Mouse (Mus musculus) myocyte (in vitro differentiated cells): ENCODE results near the gene Acp4. TPM values are rescaled to one million over a fixed set of nuclear protein-coding genes. Genes with fewer than 3 reads are reported as not detected.

Experiments used
- H3K27me3 ChIP-seq: one replicate; pipeline ENCODE4 v1.6.1; 2011; ENCODE audit not compliant: control insufficient read depth, insufficient read depth, insufficient read length
- H3K36me3 ChIP-seq: one replicate; pipeline ENCODE4 v1.6.1; 2011; ENCODE audit not compliant: control insufficient read depth, insufficient read depth
- H3K4me2 ChIP-seq: one replicate; pipeline ENCODE4 v1.6.1; 2011; ENCODE audit warnings: low read depth, control low read depth
- H3K4me3 ChIP-seq: one replicate; pipeline ENCODE4 v1.5.1; 2011; ENCODE audit warnings: mild to moderate bottlenecking, control low read depth, moderate library complexity
- H3K79me2 ChIP-seq: one replicate; pipeline ENCODE4 v1.6.1; 2011; ENCODE audit not compliant: control insufficient read depth, insufficient read depth
- H3ac ChIP-seq: one replicate; pipeline ENCODE4 v1.6.1; 2011; ENCODE audit not compliant: control insufficient read depth, insufficient read length
- CEBPB ChIP-seq: IDR thresholded peaks from 2 replicates; pipeline ENCODE4 v1.6.1; 2011; ENCODE audit warnings: mild to moderate bottlenecking, moderate library complexity; ENCODE audit not compliant: poor library complexity, insufficient read depth, severe bottlenecking
- E2F4 ChIP-seq: IDR thresholded peaks from one replicate; pipeline ENCODE4 v1.6.1; 2011; ENCODE audit warnings: mild to moderate bottlenecking, control low read depth, moderate library complexity; ENCODE audit not compliant: insufficient read depth
- MAX ChIP-seq: IDR thresholded peaks from one replicate; pipeline ENCODE4 v1.6.1; 2011; ENCODE audit warnings: low read depth, mild to moderate bottlenecking, control low read depth
- MYOD1 ChIP-seq, 3 experiments: IDR thresholded peaks; one replicate each; pipeline ENCODE4 v1.6.1; 2011; ENCODE audit warnings: control low read depth in 2 of 3, low read depth in 2 of 3, mild to moderate bottlenecking in 2 of 3, moderate library complexity in 1 of 3; ENCODE audit not compliant: insufficient read length in 2 of 3, control insufficient read depth in 1 of 3
- MYOG ChIP-seq, 3 experiments: IDR thresholded peaks; one replicate each; pipeline ENCODE4 v1.6.1; 2011; ENCODE audit warnings: control low read depth in 2 of 3, low read depth in 2 of 3, mild to moderate bottlenecking in 2 of 3; ENCODE audit not compliant: insufficient read length in 2 of 3, control insufficient read depth in 1 of 3, insufficient read depth in 1 of 3
- POLR2A ChIP-seq: IDR thresholded peaks from one replicate; pipeline ENCODE4 v1.6.1; 2011; ENCODE audit warnings: low read depth, mild to moderate bottlenecking, control low read depth, moderate library complexity; ENCODE audit not compliant: insufficient read length
- POLR2AphosphoS2 ChIP-seq: IDR thresholded peaks from one replicate; pipeline ENCODE4 v1.6.1; 2011; ENCODE audit warnings: low read depth, control low read depth; ENCODE audit not compliant: insufficient read length
- REST ChIP-seq: IDR thresholded peaks from one replicate; pipeline ENCODE4 v1.6.1; 2011; ENCODE audit warnings: mild to moderate bottlenecking, control low read depth, moderate library complexity; ENCODE audit not compliant: insufficient read depth, insufficient read length
- SRF ChIP-seq: IDR thresholded peaks from one replicate; pipeline ENCODE4 v1.6.1; 2011; ENCODE audit warnings: low read depth; ENCODE audit not compliant: control insufficient read depth, insufficient read length
- TCF12 ChIP-seq: IDR thresholded peaks from one replicate; pipeline ENCODE4 v1.6.1; 2011; ENCODE audit warnings: mild to moderate bottlenecking, control low read depth; ENCODE audit not compliant: poor library complexity, insufficient read depth, severe bottlenecking
- TCF3 ChIP-seq: IDR thresholded peaks from one replicate; pipeline ENCODE4 v1.6.1; 2011; ENCODE audit warnings: low read depth, control low read depth; ENCODE audit not compliant: insufficient read length
- USF1 ChIP-seq: IDR thresholded peaks from one replicate; pipeline ENCODE4 v1.6.1; 2011; ENCODE audit warnings: low read depth, mild to moderate bottlenecking, control low read depth, moderate library complexity
- polyA plus RNA-seq: library from polyadenylated mRNA; unstranded; fragments of >200 nt; fragmentation: generic; extraction: Trizol; gene quantifications from one replicate; pipeline ENCODE4 v1.2.1, GENCODE M21; 2012; ENCODE audit warnings: missing spikeins

Gene Acp4
- polyA plus RNA-seq, 1 experiment = 0.06 TPM

DNA sequence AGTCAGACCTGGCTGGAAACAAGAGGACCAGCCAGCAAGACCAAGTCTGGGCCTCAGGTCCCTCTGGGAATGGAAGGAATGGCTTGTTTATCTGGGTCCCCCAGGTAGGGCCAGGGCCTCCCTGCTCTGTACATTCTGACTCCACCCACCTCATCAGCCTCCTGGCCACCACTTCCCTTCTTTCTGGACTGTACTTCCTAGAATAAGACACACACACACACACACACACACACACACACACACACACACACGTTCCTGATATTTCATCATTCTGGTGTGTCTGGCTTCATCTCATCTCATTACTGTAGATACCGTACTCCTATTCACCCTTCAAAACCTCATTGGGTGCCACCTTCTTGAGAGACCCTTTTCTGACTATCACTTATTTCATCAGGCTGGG lies 12.2 kb upstream of the Acp4 start:
- Histone ChIP-seq H3K4me3 (no peak overlapping the region), H3K79me2 (no peaks in the 10 kb centered on the region), H3K4me2 (no peak overlapping the region), H3K36me3 (no peaks in the 10 kb centered on the region), H3ac (no peak overlapping the region), H3K27me3 (peaks cover 57% of the 10 kb centered on the region)
- TF ChIP-seq POLR2A (no peak), E2F4 (no peak), SRF (no peak), TCF12 (no peak), MYOG (IDR thresholded peaks at IDR 0.05; ENCODE audit: control insufficient read depth in 1 of 3, insufficient read depth in 1 of 3, insufficient read length in 2 of 3, low read depth in 2 of 3) (no peak), REST (no peak), CEBPB (no peak), TCF3 (no peak), MAX (no peak), USF1 (no peak), MYOD1 (IDR thresholded peaks at IDR 0.05; ENCODE audit: control insufficient read depth in 1 of 3, insufficient read length in 2 of 3, low read depth in 2 of 3) (no peak), POLR2AphosphoS2 (no peak)

- H3K4me2 ChIP-seq = no peak overlapping the region
- H3K36me3 ChIP-seq = no peaks in the 10 kb centered on the region
- H3K27me3 ChIP-seq = peaks cover 53% of the 10 kb centered on the region
- no peaks in the 10 kb centered on the region for H3K79me2 ChIP-seq
- no peak overlapping the region for H3ac ChIP-seq
- TF ChIP-seq CEBPB (no peak), POLR2AphosphoS2 (no peak), REST (no peak), MYOG (IDR thresholded peaks at IDR 0.05; ENCODE audit: control insufficient read depth in 1 of 3, insufficient read depth in 1 of 3, insufficient read length in 2 of 3, low read depth in 2 of 3) (no peak), TCF12 (no peak), SRF (no peak), TCF3 (no peak)
- no peak overlapping the region for H3K4me3 ChIP-seq
These were observed 10.9 kb upstream of the Acp4 start for GRCm38 (mm10) chr7:44268117-44268516.

DNA sequence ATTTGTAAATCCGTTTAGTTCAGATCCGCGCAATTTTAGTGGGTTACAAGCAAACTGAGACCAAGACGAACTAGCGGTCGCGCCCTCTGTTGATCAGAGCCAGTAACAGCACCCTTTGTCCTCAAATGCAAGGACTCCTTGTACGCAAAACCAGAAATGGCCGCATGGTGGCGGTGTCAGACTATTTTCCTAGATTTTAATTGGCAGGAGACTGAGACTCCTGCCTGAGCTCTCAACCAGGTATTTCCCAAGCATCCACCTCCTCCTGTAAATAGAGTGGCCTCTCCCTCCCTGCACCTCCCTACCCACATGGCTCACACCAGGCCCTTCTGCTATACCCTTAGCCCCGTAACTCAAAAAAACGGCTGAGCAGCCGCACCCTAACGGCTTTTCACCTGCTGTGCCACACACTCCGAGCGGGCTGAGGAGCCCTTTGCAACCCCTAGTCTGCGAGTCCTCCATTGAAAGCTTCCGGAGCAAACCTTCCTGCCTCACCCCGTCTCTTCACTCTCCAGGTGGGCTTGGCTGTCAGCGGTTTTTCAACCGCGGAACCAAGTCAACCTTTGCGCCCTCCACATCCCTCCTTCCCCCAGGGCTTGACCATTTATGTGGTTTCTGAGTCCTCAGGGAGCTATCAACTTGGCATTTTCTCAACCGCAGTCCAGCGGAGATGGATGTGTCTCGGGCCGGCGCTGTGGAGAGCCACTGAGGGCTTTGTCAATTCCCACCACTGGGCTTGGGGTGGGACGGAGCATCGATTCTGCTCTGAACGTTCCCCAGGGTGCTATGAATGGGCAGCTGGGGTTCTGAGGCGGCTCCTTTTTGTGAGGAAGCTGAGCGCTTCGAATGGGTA lies 5.8 kb upstream of the Acp4 start:
- H3K4me3 ChIP-seq = no peak overlapping the region
- no peak overlapping the region for H3K4me2 ChIP-seq
- no peak for TF ChIP-seq MYOG (IDR thresholded peaks at IDR 0.05; ENCODE audit: control insufficient read depth in 1 of 3, insufficient read depth in 1 of 3, insufficient read length in 2 of 3, low read depth in 2 of 3)
- no peak for TF ChIP-seq TCF3
- TF ChIP-seq POLR2A = no peak
- TF ChIP-seq MYOD1 (IDR thresholded peaks at IDR 0.05; ENCODE audit: control insufficient read depth in 1 of 3, insufficient read length in 2 of 3, low read depth in 2 of 3) = no peak
- TF ChIP-seq USF1 = no peak
- no peak for TF ChIP-seq CEBPB
- TF ChIP-seq MAX = no peak
- TF ChIP-seq POLR2AphosphoS2 = no peak
- no peak for TF ChIP-seq REST
- TF ChIP-seq TCF12 = no peak
- TF ChIP-seq E2F4 = no peak
- TF ChIP-seq SRF = no peak
- H3K79me2 ChIP-seq = no peaks in the 10 kb centered on the region
- H3K27me3 ChIP-seq = peaks cover 37% of the 10 kb centered on the region
- no peaks in the 10 kb centered on the region for H3K36me3 ChIP-seq
- no peak overlapping the region for H3ac ChIP-seq

DNA sequence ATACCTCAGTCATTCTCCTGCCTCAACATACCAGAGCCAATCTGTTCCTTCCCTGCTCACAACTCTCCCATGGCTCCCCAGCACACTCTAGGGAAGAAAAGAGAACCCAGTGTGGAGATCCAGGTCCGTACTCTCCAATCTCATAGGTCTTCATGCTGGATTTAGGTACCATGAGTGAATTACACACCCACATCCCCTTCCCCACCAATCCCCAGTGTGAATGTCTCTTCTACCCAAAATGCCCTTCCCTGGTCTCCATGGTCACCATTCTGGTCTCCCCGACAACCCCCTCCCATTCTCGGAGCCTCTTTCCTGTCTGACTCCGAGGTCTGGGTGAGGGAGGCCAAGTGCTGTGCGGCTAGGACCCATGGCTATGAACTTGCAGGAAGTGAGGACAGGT lies 4.0 kb upstream of the Acp4 start, which contains the start of gene Gm15517:
TSS of gene Gm15517 (plus strand) at position 301 of the 400 bp plus-strand sequence.
- Histone ChIP-seq H3K79me2 (no peaks in the 10 kb centered on the region), H3K4me2 (no peak within 1 kb of the TSS), H3ac (no peak within 1 kb of the TSS), H3K4me3 (no peak within 1 kb of the TSS), H3K27me3 (peaks cover 32% of the 10 kb centered on the region), H3K36me3 (no peaks in the 10 kb centered on the region)
- TF ChIP-seq TCF12 = no peak
- TF ChIP-seq TCF3 = no peak
- TF ChIP-seq POLR2AphosphoS2 = no peak
- TF ChIP-seq MYOG (IDR thresholded peaks at IDR 0.05; ENCODE audit: control insufficient read depth in 1 of 3, insufficient read depth in 1 of 3, insufficient read length in 2 of 3, low read depth in 2 of 3) = no peak
- no peak for TF ChIP-seq USF1

DNA sequence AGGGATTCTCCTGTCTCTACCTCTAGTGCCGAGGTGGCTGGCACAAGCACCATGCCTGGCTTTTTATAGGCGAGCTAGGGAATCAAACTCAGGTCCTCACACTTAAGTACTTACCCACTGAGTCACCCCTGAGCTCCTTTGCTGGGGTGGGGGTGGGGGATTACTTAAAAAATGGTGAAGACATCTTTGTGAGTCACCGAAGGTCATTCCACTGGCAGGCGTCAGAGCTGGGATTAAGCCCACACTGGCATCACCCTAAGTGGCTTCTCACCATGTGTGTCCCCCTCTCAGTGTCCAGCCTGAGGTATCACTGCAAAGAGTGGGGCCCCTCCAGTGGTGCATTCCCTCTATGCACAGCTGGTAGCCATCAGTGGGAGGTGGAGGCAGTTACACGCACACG lies 3.2 kb upstream of the Acp4 start:
- H3K36me3 ChIP-seq = no peaks in the 10 kb centered on the region
- TF ChIP-seq REST = no peak
- no peak for TF ChIP-seq SRF
- TF ChIP-seq E2F4 = no peak
- no peak for TF ChIP-seq MAX

More for the DNA sequence above, 3.2 kb upstream of the Acp4 start:
- Histone ChIP-seq H3K27me3 (peaks cover 32% of the 10 kb centered on the region), H3K4me2 (no peak overlapping the region), H3K79me2 (no peaks in the 10 kb centered on the region), H3K4me3 (no peak overlapping the region), H3ac (no peak overlapping the region)
